Mouse (Mus musculus) spleen, adult 10 weeks (tissue): Measurements from ENCODE around the gene Pla2g5. TPM values are rescaled to one million over a fixed set of nuclear protein-coding genes. Genes with fewer than 3 reads are reported as not detected.

Experiments
- polyA plus RNA-seq: library from polyadenylated mRNA; stranded (reverse); fragments of 350-450 nt; fragmentation: Illumina TruSeq; extraction: RNeasy Lipid Tissue Mini Kit (QIAGEN cat#74804); gene quantifications from one replicate; pipeline ENCODE4 v1.2.3, GENCODE M21; 2015; ENCODE audit warnings: low replicate concordance; ENCODE audit not compliant: insufficient read depth

The Pla2g5 gene
- polyA plus RNA-seq, result 33.7 TPM

DNA sequence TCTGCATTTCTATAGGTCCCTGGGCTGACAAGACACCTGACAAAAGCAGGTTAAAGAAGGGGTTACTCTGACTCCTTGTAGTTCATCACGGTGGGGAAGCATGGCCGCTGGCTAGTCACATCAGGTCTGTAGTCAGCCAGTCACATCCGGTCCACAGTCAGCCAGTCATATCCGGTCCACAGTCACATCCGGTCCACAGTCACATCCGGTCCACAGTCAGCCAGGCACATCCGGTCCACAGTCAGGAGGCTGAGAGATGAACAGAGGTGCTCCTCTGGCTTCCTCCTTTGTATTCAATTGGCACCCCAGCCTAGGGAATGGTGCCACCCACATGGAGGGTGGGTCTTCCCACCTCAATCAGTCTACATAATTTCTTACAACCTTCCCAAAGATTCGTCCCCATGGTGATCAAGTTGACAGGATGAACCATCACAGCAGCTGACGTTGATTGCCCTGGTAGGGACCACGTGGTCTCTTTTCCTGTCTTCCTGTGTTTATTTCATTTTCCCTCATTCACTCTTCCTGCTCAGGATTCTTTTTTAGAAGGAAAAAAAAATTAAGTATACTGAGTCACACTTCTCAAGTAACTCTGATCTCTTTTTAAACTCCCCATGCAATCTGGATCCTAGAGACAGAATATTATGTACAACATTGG is at the start of gene Pla2g5:
Gene Pla2g5 (minus strand): TSS at position 139 of the 655 bp plus-strand sequence.

DNA sequence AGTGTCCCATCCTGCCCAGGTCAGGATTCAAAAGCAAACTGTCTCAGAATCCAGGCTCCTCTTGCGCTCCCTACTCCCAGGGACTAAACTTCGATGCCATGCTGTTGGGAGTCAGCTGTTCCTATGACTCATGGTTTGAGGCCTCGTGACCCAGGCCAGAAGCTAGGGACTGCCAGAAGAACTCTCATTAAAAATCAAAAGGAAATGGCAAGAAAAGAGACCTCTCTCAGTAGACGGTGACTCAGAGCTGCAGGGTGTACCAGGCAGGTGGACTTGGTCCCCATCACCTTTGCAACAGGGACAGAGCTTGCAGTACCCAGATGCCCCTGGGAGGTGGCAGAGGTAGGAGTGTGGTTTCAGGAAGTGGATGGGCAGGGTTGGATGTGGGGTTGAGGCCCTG is 14.4 kb upstream of the Pla2g5 start, which contains the start of gene Pla2g2e:
Gene Pla2g2e (plus strand): TSS at position 212 of the 400 bp plus-strand sequence.

DNA sequence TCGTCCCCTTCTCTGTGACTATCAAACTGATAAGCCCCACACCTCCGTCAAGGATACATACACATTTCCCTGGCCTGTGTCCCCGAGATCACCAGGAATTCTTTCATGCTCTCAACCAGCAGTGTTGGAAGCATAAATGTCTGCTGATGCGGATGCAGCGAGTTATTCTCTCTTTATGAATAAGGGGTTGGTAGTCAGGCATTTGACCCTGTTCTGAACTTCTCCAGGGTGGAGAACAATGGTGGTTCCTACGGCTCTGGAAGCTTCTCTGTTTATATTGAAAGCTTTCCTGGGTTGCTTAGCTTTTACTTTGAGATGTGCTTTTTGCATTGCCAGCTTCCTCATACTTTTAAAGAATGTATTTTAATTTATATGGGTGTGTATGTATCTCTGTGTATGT is 10.6 kb upstream of the Pla2g5 start, which contains the start of gene Gm13030:
Gene Gm13030 (minus strand): TSS at position 101 of the 400 bp plus-strand sequence.

DNA sequence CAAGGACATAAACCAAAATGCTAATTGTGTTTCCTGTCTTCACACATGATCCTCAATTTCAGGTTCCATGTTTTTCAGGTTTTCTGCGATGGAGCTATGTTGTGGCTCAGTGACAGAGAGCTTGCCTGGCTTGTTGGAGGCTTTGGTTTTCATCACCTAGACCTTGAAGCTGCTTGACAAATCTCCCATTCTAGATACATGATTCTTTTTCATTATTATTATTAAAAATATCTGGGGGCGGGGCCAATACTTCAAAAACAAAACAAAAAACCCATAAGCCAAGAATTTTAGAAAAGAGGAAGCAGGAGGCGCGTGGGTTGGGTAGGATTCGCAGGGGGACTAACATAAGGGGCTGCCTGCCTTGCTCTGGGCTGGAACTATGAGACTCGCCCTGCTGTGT is 87.8 kb downstream of the Pla2g5 start, which contains the start of gene Pla2g2d:
Gene Pla2g2d (plus strand): TSS at position 301 of the 400 bp plus-strand sequence.

DNA sequence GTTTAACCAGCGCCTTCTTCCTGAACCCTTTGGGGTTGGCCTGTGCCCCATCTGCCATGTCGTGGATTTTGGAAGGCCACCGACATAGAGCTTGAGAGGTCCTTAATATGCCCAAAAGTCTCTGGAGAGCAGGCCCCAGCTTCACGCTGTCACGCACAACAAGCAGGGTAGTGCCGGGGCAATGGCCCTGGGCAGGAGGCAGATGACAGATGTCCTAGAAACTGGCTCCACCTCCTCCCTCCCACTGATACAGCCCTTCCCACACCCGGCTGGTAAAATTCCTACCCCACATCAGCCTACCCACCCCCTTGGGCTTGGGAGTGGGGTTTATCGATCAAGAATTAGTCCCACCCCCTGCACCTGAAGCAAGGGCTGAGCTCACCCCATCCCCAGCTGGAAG is 105.9 kb downstream of the Pla2g5 start, which contains the start of gene Pla2g2f:
Gene Pla2g2f (minus strand): TSS at position 211 of the 400 bp plus-strand sequence.

Other genes with a start within 250 kb of the Pla2g5 start
- not detected for gene Vwa5b1, start 227.6 kb downstream of the Pla2g5 start, polyA plus RNA-seq
- gene Pla2g2c, start 138.7 kb downstream of the Pla2g5 start, polyA plus RNA-seq, result not detected
- 0.10 TPM for gene Ubxn10, start 126.3 kb downstream of the Pla2g5 start, polyA plus RNA-seq
- gene Pla2g2f, start 105.9 kb downstream of the Pla2g5 start, polyA plus RNA-seq, result 1.2 TPM
- 155 TPM for gene Pla2g2d, start 87.7 kb downstream of the Pla2g5 start, polyA plus RNA-seq
- not detected for gene Gm13030, start 10.5 kb upstream of the Pla2g5 start, polyA plus RNA-seq
- not detected for gene Pla2g2e, start 14.5 kb upstream of the Pla2g5 start, polyA plus RNA-seq
- 3.7 TPM for gene Otud3, start 50.5 kb upstream of the Pla2g5 start, polyA plus RNA-seq
- not detected for gene Rnf186, start 103.6 kb upstream of the Pla2g5 start, polyA plus RNA-seq
- 18.5 TPM for gene Tmco4, start 109.4 kb upstream of the Pla2g5 start, polyA plus RNA-seq
- not detected for gene Htr6, start 212.1 kb upstream of the Pla2g5 start, polyA plus RNA-seq
- gene Nbl1, start 229.5 kb upstream of the Pla2g5 start, polyA plus RNA-seq, result 2.8 TPM